Mouse (Mus musculus): Measurements from ENCODE around the gene Rora. TPM values are rescaled to one million over a fixed set of nuclear protein-coding genes. Genes with fewer than 3 reads are reported as not detected.

Gene Rora
- polyA plus RNA-seq, 1 experiment from 2014 or later, result 6.1 TPM

DNA sequence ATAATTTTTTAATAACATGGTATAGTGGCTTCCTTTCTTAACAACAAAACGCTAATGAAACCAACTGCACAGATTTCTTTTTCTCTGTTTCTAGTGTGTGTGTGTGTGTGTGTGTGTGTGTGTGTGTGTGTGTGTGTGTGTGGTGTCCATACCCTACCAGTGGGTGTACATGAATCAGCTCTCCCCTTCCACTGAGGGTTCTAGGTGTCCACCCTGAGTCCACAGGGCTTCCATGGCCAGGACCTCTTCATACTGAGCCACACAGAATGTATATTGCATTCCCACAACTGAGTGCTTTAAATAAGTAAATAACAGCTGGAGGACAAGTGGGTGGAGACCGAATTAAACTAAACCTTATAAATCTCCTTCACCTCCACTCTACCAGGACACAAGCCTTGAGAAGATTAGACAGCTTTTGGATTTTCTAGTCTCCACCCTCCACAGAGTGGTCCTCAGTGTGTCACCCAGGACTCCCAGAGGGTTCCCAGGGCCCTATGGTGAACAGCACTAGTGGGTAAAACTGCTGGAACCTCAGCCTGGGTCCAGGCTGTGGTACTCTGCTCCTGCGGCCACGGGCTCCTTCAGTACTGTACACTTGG lies 649.9 kb downstream of the Rora start:
- ATAC-seq (ENCODE audit: extremely low read depth, insufficient number of reproducible peaks, low FRiP score, low TSS enrichment), result no peak
- H3K4me3 ChIP-seq, result no peak overlapping the region
- no peak overlapping the region for H3K27ac ChIP-seq (replicated peaks)
- H3K4me2 ChIP-seq, result no peak overlapping the region
- H3K36me3 ChIP-seq, result no peaks in the 10 kb centered on the region
- no peaks in the 10 kb centered on the region for H3K9me3 ChIP-seq
- H3K27me3 ChIP-seq (replicated peaks), result no peaks in the 10 kb centered on the region
- WGBS, result 73% methylated on average over 4 of the region's 4 CpGs
- no peak overlapping the region for H3K9ac ChIP-seq
- peaks cover 19% of the 10 kb centered on the region for H3K4me1 ChIP-seq

DNA sequence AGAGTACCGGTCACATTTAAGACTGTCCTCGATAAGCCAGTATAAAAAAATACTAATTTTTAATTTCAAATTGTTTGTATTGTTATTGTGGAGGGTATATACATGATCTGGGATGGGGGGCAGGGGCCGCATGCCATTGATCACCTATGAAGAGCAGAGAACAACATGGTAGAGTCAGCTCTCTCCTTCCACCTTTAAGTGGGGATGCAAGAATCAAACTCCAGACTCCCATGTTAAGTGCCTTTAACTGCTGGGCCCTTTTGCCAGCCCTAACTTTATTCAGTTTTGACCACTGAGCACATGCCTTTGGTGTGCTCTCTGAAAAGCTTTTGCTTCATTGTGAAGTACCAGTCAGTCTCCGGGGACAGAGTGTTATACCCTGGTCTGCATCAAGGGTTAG lies 650.4 kb downstream of the Rora start:
- Histone ChIP-seq H3K27ac (replicated peaks) (no peak overlapping the region), H3K27me3 (replicated peaks) (no peaks in the 10 kb centered on the region), H3K4me1 (peaks cover 14% of the 10 kb centered on the region), H3K4me2 (no peak overlapping the region), H3K4me3 (no peak overlapping the region), H3K9ac (no peak overlapping the region), H3K36me3 (no peaks in the 10 kb centered on the region), H3K9me3 (no peaks in the 10 kb centered on the region)
- ATAC-seq (ENCODE audit: extremely low read depth, insufficient number of reproducible peaks, low FRiP score, low TSS enrichment), result no peak
- 85% methylated on average over 4 of the region's 4 CpGs for WGBS

GRCm38 (mm10) chr9:69304492-69304891 lies 650.9 kb downstream of the Rora start:
- Histone ChIP-seq H3K9ac (no peak overlapping the region), H3K4me1 (peaks cover 12% of the 10 kb centered on the region), H3K4me3 (no peak overlapping the region), H3K27ac (replicated peaks) (no peak overlapping the region), H3K4me2 (no peak overlapping the region), H3K36me3 (no peaks in the 10 kb centered on the region), H3K9me3 (no peaks in the 10 kb centered on the region), H3K27me3 (replicated peaks) (no peaks in the 10 kb centered on the region)
- WGBS, result 62% methylated on average over 10 of the region's 10 CpGs
- ATAC-seq (ENCODE audit: extremely low read depth, insufficient number of reproducible peaks, low FRiP score, low TSS enrichment), result no peak

GRCm38 (mm10) chr9:69304991-69305390 lies 651.4 kb downstream of the Rora start:
- Histone ChIP-seq H3K36me3 (no peaks in the 10 kb centered on the region), H3K9ac (no peak overlapping the region), H3K4me1 (peaks cover 12% of the 10 kb centered on the region), H3K4me2 (no peak overlapping the region), H3K9me3 (no peaks in the 10 kb centered on the region), H3K4me3 (no peak overlapping the region), H3K27ac (replicated peaks) (no peak overlapping the region), H3K27me3 (replicated peaks) (no peaks in the 10 kb centered on the region)
- no peak for ATAC-seq (ENCODE audit: extremely low read depth, insufficient number of reproducible peaks, low FRiP score, low TSS enrichment)
- 68% methylated on average over 3 of the region's 3 CpGs for WGBS

GRCm38 (mm10) chr9:69306734-69307528 lies 653.3 kb downstream of the Rora start:
- no peak overlapping the region for H3K27ac ChIP-seq (replicated peaks)
- no peak overlapping the region for H3K4me2 ChIP-seq
- H3K36me3 ChIP-seq, result no peaks in the 10 kb centered on the region
- H3K9me3 ChIP-seq, result no peaks in the 10 kb centered on the region
- H3K4me3 ChIP-seq, result no peak overlapping the region
- no peaks in the 10 kb centered on the region for H3K27me3 ChIP-seq (replicated peaks)
- ATAC-seq (ENCODE audit: extremely low read depth, insufficient number of reproducible peaks, low FRiP score, low TSS enrichment), result no peak
- H3K9ac ChIP-seq, result no peak overlapping the region
- 74% methylated on average over 9 of the region's 9 CpGs for WGBS
- H3K4me1 ChIP-seq, result peaks cover 5% of the 10 kb centered on the region

DNA sequence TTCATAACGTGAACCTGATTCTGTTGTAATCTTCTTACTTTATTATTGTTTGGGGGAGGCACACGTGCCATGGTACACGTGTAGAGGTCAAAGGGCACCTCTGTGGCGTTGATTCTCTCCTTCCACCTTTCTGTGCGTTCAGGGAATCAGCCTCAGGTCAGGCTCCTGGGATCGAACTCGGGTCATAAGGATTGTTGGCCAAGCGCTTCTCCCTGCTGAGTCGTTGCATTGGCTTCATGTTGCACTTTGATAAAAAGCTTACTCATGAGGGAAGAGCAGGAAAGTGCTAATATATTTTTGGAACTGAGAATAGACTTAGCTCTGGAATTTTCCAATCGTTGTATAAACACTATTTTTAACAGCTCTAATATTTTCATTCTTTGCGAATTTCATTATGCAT lies 654.4 kb downstream of the Rora start:
- Histone ChIP-seq H3K4me1 (peaks cover 2% of the 10 kb centered on the region; the same call in 1 of the 2 replicates), H3K36me3 (no peaks in the 10 kb centered on the region), H3K4me2 (no peak overlapping the region), H3K9ac (no peak overlapping the region), H3K4me3 (no peak overlapping the region), H3K9me3 (no peaks in the 10 kb centered on the region), H3K27ac (replicated peaks) (no peak overlapping the region), H3K27me3 (replicated peaks) (no peaks in the 10 kb centered on the region)
- no peak for ATAC-seq (ENCODE audit: extremely low read depth, insufficient number of reproducible peaks, low FRiP score, low TSS enrichment)
- 76% methylated on average over 11 of the region's 11 CpGs for WGBS

GRCm38 (mm10) chr9:69310524-69310923 lies 656.9 kb downstream of the Rora start:
- WGBS, result 47% methylated on average over 12 of the region's 12 CpGs
- Histone ChIP-seq H3K36me3 (no peaks in the 10 kb centered on the region), H3K27me3 (replicated peaks) (no peaks in the 10 kb centered on the region), H3K27ac (replicated peaks) (no peak overlapping the region), H3K4me3 (no peak overlapping the region), H3K9ac (no peak overlapping the region), H3K4me1 (peaks cover 16% of the 10 kb centered on the region), H3K4me2 (no peak overlapping the region), H3K9me3 (no peaks in the 10 kb centered on the region)
- ATAC-seq (ENCODE audit: extremely low read depth, insufficient number of reproducible peaks, low FRiP score, low TSS enrichment), result no peak

DNA sequence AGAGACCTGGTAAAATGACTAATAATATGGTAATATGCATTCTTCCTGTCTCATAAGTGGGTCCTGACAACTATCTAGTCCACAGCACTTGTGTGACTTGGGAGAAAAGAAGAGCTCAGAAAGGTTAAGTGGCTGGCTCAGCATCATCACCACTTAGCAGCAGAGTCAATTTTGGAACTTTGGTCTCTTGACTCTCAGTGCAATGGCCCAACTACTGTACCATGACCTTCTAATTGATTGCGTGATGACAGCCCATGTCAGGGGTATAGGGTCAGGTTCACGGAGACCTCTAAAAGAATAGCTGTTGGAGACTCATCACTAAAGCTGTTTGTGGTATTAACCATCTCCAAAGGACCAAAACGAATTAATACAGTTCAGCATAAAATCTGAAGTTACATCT lies 659.7 kb downstream of the Rora start:
- Histone ChIP-seq H3K4me2 (no peak overlapping the region), H3K4me3 (no peak overlapping the region), H3K27ac (replicated peaks) (no peak overlapping the region), H3K9me3 (no peaks in the 10 kb centered on the region), H3K9ac (no peak overlapping the region), H3K27me3 (replicated peaks) (no peaks in the 10 kb centered on the region), H3K4me1 (peaks cover 28% of the 10 kb centered on the region), H3K36me3 (no peaks in the 10 kb centered on the region)
- 73% methylated on average over 3 of the region's 3 CpGs for WGBS
- no peak for ATAC-seq (ENCODE audit: extremely low read depth, insufficient number of reproducible peaks, low FRiP score, low TSS enrichment)

- Histone ChIP-seq H3K9ac (0 out of 2 replicates have a peak overlapping the region, but pooled peaks have one; percentile 0), H3K4me1 (peaks cover 34% of the 10 kb centered on the region), H3K4me2 (no peak overlapping the region), H3K9me3 (no peaks in the 10 kb centered on the region), H3K27ac (replicated peaks) (no peak overlapping the region), H3K27me3 (replicated peaks) (no peaks in the 10 kb centered on the region), H3K4me3 (no peak overlapping the region), H3K36me3 (no peaks in the 10 kb centered on the region)
- 44% methylated on average over 9 of the region's 9 CpGs for WGBS
- ATAC-seq (ENCODE audit: extremely low read depth, insufficient number of reproducible peaks, low FRiP score, low TSS enrichment), result no peak
Measured at GRCm38 (mm10) chr9:69314451-69315210, 661.0 kb downstream of the Rora start.

DNA sequence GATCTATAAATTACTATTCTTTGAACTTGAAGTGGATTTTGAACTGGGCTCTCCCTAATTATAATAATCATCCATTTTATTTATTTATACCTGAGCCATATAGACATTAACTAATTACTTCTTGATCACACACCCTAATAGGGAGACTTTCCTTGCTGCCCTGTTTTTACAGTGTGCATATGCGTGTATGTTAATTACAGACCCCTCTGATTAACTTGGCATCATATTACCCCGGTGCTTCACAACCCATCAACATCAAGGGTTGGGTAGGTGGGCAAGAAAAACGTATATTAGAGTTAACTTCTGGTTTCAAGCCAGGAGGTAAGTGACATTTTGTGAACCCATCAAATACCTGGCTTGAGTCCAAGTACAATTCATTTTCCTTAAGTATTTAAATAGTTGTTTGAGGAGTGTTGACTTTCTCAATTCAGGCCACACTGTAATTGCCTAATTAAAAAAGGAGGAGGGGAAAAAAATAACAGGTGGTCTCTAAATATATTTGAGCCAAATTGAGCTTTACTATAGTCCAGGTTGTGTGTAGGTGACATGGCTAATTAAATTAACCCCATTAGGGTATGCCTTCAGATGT lies 664.0 kb downstream of the Rora start:
- H3K4me2 ChIP-seq, result no peak overlapping the region
- no peak overlapping the region for H3K27ac ChIP-seq (replicated peaks)
- H3K27me3 ChIP-seq (replicated peaks), result no peaks in the 10 kb centered on the region
- 60% methylated on average over 3 of the region's 3 CpGs for WGBS
- H3K36me3 ChIP-seq, result no peaks in the 10 kb centered on the region
- no peak for ATAC-seq (ENCODE audit: extremely low read depth, insufficient number of reproducible peaks, low FRiP score, low TSS enrichment)
- H3K9ac ChIP-seq, result no peak overlapping the region
- H3K4me3 ChIP-seq, result no peak overlapping the region
- H3K4me1 ChIP-seq, result peaks cover 44% of the 10 kb centered on the region
- H3K9me3 ChIP-seq, result no peaks in the 10 kb centered on the region

GRCm38 (mm10) chr9:69319434-69319833 lies 665.8 kb downstream of the Rora start:
- ATAC-seq (ENCODE audit: extremely low read depth, insufficient number of reproducible peaks, low FRiP score, low TSS enrichment), result no peak
- H3K9me3 ChIP-seq, result no peaks in the 10 kb centered on the region
- peaks cover 59% of the 10 kb centered on the region for H3K4me1 ChIP-seq
- WGBS, result 86% methylated on average over 6 of the region's 6 CpGs
- H3K4me3 ChIP-seq, result no peak overlapping the region
- H3K27me3 ChIP-seq (replicated peaks), result no peaks in the 10 kb centered on the region
- H3K9ac ChIP-seq, result no peak overlapping the region
- no peaks in the 10 kb centered on the region for H3K36me3 ChIP-seq
- H3K4me2 ChIP-seq, result no peak overlapping the region
- no peak overlapping the region for H3K27ac ChIP-seq (replicated peaks)

All from heart, embryonic 13.5 days (tissue).